Mouse (Mus musculus) lung, postnatal 36 days (tissue): Measurements from ENCODE around the gene Cavin1.

Source experiments
- DNase-seq: peaks from one replicate; pipeline ENCODE4 v3.0.0; 2022; ENCODE audit warnings: mixed read lengths

The Cavin1 gene

GRCm38 (mm10) chr11:100949540-100949939 is 21.1 kb downstream of the Cavin1 start:
- no peak for DNase-seq

- DNase-seq, result no peak
Measured at GRCm38 (mm10) chr11:100948317-100948716, 22.4 kb downstream of the Cavin1 start.

- DNase-seq, result peak; percentile 50
Measured at GRCm38 (mm10) chr11:100947548-100947947, 23.1 kb downstream of the Cavin1 start.

DNA sequence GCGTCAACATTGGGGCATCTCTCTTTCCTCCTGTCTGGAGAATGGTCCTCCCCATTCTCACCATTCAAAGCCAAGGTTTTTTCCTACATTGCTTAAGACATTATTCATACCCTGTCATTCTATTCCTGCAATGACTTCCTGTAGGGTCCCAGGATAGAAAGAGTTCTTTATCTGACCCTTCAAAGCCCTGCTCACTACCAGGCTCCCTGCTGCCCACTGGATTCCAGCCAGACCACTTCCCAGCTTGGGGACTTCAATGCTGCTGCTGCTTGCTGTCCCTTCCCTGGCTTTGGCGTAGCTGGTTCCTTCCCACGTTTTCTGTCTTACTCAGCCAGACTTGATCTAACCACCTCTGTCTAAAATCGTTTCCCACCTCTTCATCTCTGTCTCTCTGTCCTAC is 23.8 kb downstream of the Cavin1 start:
- DNase-seq, result no peak

DNA sequence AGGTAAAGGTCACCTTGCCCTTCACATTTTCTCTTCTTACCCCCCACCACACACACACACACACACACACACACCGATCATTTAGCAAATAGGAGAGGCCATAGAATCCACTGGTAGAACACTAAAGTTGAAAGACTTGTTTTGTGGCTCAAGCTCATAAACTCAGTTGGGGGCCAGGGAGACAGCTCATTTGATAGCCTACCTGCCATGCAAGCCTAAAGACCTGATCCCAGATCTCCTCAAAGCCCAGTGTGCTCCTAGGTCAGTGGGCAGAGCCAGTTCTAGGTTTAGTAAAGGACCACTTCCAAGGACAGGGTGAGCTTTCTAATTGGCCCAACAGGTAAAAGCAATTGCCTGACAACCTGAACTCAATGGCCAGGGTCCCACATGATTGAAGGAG is 28.3 kb downstream of the Cavin1 start:
- no peak for DNase-seq

DNA sequence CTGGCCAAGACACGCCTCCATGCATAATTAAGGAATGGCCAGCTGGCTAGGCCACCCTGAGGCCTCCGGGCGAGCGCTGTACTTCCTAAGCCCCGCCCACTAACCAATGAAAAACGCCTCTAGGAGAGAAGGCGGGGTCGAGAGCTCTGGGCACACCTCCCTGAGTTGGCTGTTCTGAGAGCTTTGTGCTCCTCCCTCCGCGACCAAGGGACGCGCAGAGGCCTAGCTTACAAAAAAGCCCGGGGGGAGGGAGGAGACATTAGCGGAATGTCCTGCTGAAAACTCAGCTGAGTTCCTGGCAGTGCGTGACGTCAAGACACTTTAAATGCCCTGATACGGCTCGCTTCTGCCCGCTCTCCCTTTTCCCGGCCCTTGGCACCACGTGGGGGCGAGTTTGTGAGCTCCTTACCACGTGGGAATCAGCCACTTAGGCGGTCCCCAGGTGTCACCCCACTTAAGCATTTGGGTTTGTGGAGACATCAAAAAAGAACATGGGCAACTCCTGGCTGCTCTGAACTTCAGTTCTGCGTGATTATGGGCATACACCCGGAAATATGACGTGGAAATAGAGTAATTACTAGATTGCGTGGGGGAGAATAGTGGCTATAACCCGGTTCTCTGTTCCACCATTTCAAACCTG is 31.1 kb downstream of the Cavin1 start, which contains the start of gene Stat3:
Stat3 (minus strand) TSS at position 29 of the 640 bp plus-strand sequence.
- DNase-seq, result peak; percentile 100

DNA sequence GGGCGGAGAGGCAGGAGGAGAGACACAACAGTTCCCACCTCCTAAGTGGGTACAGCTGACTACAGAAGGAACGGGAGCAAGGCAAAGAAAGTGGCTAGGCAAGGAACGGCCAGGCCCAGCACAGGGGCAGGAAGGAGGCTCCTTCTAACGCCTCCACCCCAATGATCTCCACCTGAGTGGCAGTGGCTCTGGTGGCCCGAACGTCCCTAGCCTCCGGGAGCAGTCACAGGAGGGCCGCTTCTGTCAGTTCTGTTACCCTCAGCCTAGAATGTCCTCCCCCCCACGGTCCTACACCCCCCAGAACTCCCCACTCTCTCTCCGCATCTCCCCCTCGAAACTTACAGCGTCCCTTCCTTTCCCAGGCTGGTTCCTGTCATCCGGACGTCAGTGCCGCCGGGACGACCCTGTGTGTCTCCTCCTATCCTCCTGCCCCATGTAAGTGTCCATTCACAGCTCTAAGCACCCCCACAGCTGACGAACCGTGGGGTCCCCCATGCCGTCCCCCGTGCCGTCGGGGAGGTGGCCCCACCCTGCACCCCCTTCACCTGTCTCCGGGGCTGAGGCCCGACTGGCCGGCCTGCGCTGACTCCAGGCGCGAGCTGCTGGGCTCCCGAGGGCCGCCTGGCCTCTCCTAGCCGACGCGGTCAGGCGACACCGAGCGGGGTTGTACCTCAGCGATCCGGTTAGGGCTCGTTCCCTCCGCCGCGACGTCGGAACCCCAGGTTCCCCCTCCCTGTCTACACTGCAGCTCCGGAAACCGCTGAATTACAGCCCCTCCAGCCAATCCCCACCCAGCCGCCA is 31.8 kb downstream of the Cavin1 start:
- peak; percentile 46 for DNase-seq

DNA sequence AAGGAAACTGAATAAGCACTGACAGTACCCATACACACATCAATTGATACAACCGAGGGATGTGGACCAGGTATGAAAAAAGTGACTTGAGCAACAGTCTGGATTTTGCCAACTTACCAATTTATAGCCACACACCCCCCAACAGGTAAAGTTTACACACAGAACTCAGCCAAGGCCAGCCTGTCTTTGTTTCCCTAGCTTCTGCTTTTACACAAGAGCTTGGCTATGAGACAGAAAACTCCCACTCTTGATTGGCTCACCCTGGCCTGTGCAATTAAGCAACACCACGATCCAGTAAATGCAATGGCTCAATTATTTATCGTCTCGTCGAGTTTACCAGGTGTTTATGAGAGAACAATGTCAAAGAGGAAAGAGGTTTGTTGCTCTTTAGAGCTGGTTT is 32.6 kb downstream of the Cavin1 start:
- peak; percentile 90 for DNase-seq

- DNase-seq, result no peak
Measured at GRCm38 (mm10) chr11:100937295-100937694, 33.4 kb downstream of the Cavin1 start.

DNA sequence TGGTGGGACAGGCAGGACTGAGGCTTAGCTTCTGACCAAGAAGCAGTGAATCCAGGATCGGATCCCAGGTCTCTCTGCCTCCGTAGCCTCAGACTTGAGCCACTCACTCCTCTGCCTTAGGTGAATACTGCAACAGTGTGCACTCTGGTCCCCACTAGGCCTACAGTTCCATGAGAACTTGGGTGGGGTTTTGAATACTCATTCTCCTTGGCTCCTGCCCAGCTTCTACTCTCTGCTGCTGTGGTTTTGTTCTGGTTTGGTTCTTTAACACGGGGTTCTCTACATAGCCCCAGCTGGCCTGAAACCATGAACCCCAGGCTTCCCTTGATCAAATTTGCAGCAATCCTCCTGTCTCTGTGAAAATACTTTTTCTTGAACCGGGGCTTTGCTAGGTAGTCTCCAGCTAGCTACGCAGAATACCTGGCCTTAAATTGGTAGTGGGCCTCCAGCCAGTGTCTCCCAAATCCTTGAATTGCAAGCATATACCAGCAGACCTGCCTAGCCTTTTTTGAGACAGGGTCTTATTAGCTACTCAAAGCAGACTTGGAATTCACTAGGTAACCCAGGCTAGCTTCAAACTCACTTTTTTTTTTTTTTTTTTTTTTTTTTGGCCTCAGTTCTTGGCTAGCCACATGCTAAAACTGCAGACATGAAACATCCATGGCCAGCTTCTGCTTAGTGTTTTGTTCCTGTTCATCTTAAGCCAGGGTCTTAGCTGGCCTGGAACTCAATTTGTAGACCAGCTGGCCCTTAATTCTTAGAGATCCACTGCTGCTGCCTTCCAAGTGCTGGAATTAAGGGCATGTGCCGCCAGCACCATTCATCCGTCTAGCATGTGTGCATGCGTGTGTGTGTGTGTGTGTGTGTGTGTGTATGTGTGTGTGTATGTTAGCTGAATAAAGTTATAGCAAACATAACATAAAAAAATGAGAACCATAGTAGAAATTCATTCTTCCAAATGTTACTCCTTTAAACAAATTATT is 35.0 kb downstream of the Cavin1 start:
- peak; percentile 75 for DNase-seq

DNA sequence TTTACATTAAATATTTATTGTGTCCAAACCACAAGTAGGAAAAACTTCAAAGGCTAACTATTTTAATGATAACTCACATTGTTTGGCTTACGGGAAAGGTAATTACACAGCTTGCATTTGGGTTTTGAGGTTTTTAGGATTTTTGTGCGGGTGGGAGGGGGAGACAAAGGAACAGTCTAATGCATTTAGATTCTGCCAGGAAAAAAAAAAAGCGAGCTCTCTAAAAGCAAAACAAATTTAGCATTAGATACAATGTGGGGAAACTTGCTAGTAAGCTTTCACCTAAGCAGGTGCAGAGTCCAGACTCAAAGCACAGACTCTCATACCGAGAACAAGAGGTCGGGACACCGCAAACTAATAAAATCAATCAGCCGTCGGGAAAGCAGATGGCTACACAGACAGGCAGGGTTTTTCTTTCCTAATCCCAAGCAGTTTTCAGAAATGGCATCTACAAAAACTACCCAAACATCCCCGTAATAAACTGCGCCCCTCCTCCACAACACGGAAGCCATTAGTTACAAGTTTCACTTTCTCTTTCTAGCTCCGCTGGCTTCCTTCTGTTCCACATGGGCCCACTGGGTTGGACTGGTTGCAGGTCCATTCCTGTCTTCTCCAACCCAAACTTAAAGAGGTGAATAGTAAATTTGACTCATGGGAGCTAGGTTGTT is 39.3 kb downstream of the Cavin1 start:
- peak; percentile 76 for DNase-seq

DNA sequence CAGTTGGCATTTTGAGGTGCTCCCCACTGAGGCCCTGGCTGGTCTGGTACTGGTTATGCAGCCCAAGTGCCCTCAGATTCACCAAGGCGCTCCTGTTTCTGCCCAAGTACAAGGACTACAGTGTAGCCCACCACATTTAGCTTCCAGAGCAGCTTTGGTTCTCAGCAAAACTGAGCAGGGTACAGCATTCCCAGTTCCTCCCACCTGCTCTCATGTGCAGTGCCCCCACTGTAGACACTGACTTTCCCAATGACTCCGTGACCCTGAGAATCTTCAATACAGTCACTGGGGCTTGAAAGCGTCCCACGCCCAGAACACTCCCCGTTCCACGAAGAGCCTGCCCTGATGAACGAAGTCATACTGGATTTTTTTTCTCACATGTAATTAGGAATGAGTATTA is 40.1 kb downstream of the Cavin1 start:
- DNase-seq, result no peak

DNA sequence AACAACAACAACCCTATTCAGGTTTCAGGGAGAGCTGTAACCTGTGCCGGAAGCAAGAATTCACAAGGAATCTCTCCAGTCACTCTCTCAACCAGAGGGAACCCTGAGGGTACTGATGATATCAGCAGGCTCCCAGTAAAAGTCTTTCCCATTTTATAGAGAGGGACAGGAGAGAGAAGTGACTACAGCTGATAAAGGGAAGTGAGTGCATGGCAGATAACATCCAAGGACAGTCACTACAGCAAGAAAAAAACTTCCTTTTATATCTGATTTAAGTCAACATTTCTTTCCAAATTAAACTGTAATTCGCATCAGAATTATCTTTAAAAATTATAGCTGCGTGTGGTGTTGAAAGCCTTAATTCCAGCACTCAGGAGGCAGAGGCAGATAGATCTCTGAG is 43.3 kb downstream of the Cavin1 start:
- no peak for DNase-seq

- DNase-seq, result no peak
Measured at GRCm38 (mm10) chr11:100924386-100924919, 46.2 kb downstream of the Cavin1 start.

DNA sequence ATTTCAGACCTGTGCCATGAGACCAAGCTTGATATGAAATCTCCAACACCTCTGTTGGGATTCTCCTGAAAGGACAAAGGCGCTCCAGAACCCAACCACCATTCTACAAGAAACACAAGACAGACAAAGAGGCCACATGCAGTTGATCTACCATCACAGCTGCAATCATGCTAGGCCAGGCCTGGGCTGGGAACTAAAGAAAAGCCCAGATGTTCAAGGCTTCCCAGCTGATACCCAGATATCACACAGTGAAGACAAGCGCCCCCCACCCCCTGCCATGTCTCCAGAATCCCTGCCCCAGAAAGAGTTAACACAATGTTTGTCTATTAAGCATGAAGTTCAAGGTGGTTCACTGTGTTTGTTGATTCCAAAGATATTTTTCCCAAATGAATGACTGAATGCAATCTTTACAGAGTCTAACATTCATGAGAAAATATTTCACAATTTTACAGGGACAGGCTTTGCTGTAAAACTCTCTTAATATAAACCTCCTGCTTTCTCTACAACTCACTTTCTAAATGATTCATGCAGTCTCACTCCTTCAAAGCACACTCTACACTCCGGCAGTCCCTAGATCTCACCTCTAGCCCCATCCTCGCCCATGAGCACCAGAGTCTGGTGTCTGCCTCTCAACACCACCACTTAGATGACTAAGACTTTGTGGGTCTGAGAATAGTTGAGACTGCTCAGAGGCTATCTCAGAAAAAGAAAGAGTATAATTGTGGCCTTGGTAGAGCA is 49.6 kb downstream of the Cavin1 start:
- DNase-seq, result no peak

DNA sequence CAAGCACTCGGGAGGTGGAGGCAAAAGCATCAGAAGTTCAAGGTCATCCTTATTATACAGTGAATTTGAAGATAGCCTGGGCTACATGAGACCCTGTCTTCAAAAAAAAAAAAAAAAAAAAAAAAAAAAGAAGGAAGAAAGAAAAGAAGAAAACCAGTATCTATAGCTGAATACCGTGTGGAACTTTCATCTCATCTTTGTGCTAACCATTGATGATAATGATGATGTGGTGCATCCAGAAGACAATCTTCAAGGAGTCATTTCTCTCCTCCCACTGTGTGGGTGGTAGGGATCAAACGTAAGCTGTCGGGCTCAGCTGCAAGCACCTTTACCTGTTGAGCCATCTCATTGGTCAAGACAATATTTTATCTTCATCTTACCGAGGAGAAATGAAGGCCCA is 52.7 kb downstream of the Cavin1 start:
- DNase-seq, result no peak

DNA sequence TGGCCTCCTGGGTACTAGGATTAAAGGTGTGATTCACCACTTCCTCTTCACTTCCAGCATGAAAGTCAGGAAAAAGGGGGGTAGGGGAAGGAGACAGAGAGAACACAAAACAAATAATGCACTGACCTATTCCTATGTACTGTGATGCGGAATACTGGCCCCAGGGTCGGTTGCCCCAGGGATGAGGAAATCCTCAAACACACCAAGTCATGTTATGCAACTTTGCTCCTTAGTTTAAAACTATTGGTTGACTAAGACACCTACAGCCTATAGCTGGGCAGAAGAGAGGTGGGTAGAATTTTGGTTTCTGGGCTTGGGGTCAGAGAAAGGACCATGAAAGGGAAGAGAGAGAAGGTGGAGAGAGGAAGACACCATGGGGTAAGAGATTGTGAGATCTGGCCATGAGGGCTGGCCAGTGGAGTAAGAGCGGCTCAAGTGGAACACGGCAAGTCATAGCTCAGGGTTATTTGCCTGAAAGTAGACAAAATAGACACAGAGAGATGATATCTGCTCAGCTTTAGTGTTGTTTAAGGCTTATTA is 54.2 kb downstream of the Cavin1 start:
- DNase-seq, result no peak

DNA sequence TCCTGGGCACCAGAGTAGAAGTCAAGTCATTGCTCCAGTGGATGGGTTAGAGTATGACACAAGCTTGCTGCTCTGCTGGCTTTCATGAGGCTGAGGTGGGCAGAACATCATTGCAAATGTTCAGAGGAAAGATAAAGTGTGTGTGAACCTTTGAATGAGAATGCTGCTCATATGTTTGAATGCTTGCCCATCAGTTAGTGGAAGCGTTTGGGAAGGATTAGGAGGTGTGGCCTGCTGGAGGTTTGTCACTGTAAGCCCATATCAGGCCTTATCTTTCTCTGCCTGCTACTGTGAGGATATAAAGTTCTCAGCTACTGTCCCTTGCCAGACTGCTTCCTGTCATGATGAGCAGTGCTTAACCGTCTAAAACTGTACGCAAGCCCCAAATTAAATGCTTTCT is 55.6 kb downstream of the Cavin1 start:
- no peak for DNase-seq

DNA sequence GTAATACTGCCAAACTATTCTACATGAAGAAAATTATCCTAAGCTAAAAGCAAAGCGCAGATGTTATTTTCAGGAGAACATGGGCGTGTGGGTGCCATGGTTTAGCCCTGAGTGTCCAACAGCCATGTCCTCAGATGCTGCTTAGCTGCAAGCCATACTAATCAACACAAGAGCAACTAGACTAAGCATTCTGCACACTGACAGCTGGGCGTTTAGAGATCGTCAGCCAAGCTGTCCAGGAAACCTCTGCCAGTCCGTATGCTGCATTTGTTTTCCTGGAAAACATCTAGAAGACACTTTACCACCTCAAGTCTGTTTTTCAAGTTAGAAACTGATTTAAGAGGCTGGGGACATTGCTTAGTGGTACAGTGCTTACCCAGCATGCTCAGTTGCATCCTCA is 56.3 kb downstream of the Cavin1 start:
- no peak for DNase-seq

- peak; percentile 67 for DNase-seq
Measured at GRCm38 (mm10) chr11:100912401-100913155, 58.1 kb downstream of the Cavin1 start.

- DNase-seq, result no peak
Measured at GRCm38 (mm10) chr11:100908567-100908966, 62.1 kb downstream of the Cavin1 start.
